In genomic region chr2:91136513-91137412, GRCm38 (mm10) we compare ENCODE assay signal across 18 mouse cellular contexts. TPM values are rescaled to one million over a fixed set of nuclear protein-coding genes. Genes with fewer than 3 reads are reported as not detected.
DNase-seq lines count a peak whose midpoint lies in the region; ATAC-seq and TF ChIP-seq lines count a peak whose summit lies in the region.
"Had no signal": no experiment of that assay in that cellular context is flagged by ENCODE, and none has a peak within 500 bp of the region (broad histone marks: within the 10 kb centered on the region; RNA-seq: fewer than 3 reads in every experiment).

No protein-coding gene starts in this region.

- no peak overlapping the region for H3K27ac ChIP-seq in heart, adult 2 months
- H3K27ac ChIP-seq in heart, embryonic 10.5 days = no peak overlapping the region
- H3K27ac ChIP-seq in hindbrain, embryonic 10.5 days = no peak overlapping the region
- H3K27ac ChIP-seq: forebrain, embryonic 15.5 days; kidney, embryonic 15.5 days; limb, embryonic 12.5 days; liver, embryonic 14.5 days; stomach, embryonic 15.5 days had no signal

- no peak for TF ChIP-seq CTCF in heart, adult 2 months (IDR thresholded peaks at IDR 0.05)

- no peaks in the 10 kb centered on the region for H3K9me3 ChIP-seq in heart, embryonic 10.5 days
- no peaks in the 10 kb centered on the region for H3K9me3 ChIP-seq in hindbrain, embryonic 10.5 days
- H3K9me3 ChIP-seq: forebrain, embryonic 15.5 days; kidney, embryonic 15.5 days; limb, embryonic 12.5 days; stomach, embryonic 15.5 days had no signal

- ATAC-seq in common myeloid progenitor, adult 5-6 weeks (replicated peaks; ENCODE audit: low read depth, poor library complexity, severe bottlenecking) = peak; percentile 48
- ATAC-seq: forebrain, embryonic 15.5 days had no signal

- DNase-seq in heart, adult 2 months = peak in 1 of 2 experiments; percentile 37
- no peak for DNase-seq in heart, embryonic 10.5 days (ENCODE audit: low spot score)
- peak; percentile 48 for DNase-seq in 416B (ENCODE audit: low read depth)
- DNase-seq in brain, adult 2 months (ENCODE audit: low read depth, low spot score) = peak; percentile 66
- DNase-seq in hindbrain, embryonic 10.5 days (ENCODE audit: low spot score) = no peak
- no peak for DNase-seq in kidney, adult 18-20 months
- DNase-seq: adrenal gland, adult 8-10 months; lung, postnatal 10 days; retina, postnatal 1 day; thymus, postnatal 25 days had no signal

- intact Hi-C loops in heart, adult 2 months (cut with DNase I) = no loop called here

- H3K27me3 ChIP-seq in heart, adult 2 months (ENCODE audit: control insufficient read depth, insufficient read depth, low read length) = no peaks in the 10 kb centered on the region
- H3K27me3 ChIP-seq in heart, embryonic 10.5 days (ENCODE audit: insufficient read depth, poor library complexity, severe bottlenecking) = no peaks in the 10 kb centered on the region
- H3K27me3 ChIP-seq in hindbrain, embryonic 10.5 days (ENCODE audit: insufficient read depth, poor library complexity, severe bottlenecking) = no peaks in the 10 kb centered on the region
- H3K27me3 ChIP-seq: forebrain, embryonic 15.5 days; kidney, embryonic 15.5 days; limb, embryonic 12.5 days; stomach, embryonic 15.5 days had no signal

- no peak overlapping the region for H3K4me3 ChIP-seq in heart, adult 2 months
- H3K4me3 ChIP-seq in heart, embryonic 10.5 days = no peak overlapping the region
- H3K4me3 ChIP-seq in hindbrain, embryonic 10.5 days = no peak overlapping the region
- H3K4me3 ChIP-seq: forebrain, embryonic 15.5 days; kidney, embryonic 15.5 days; limb, embryonic 12.5 days; myocyte; stomach, embryonic 15.5 days had no signal

- H3K79me2 ChIP-seq in heart, adult 2 months (replicated peaks; ENCODE audit: control insufficient read depth, insufficient read depth, low read length) = no peaks in the 10 kb centered on the region

- peak; percentile 40; the same call in 1 of the 2 replicates for TF ChIP-seq POLR2A in heart, adult 2 months (IDR thresholded peaks at IDR 0.05; ENCODE audit: insufficient read depth, low read depth, low read length)

- H3K36me3 ChIP-seq in heart, adult 2 months (ENCODE audit: control insufficient read depth, insufficient read depth, low read length) = no peaks in the 10 kb centered on the region
- H3K36me3 ChIP-seq in heart, embryonic 10.5 days = peaks cover 69% of the 10 kb centered on the region
- peaks cover 48% of the 10 kb centered on the region for H3K36me3 ChIP-seq in hindbrain, embryonic 10.5 days

- H3K4me1 ChIP-seq in heart, adult 2 months (ENCODE audit: control insufficient read depth, insufficient read depth, low read length) = no peaks in the 10 kb centered on the region
- peaks cover 18% of the 10 kb centered on the region for H3K4me1 ChIP-seq in heart, embryonic 10.5 days
- H3K4me1 ChIP-seq in hindbrain, embryonic 10.5 days (replicated peaks) = no peaks in the 10 kb centered on the region
- H3K4me1 ChIP-seq: forebrain, embryonic 15.5 days; limb, embryonic 12.5 days; stomach, embryonic 15.5 days had no signal

- no peak overlapping the region for H3K9ac ChIP-seq in heart, adult 2 months (ENCODE audit: low read depth, low read length)
- H3K9ac ChIP-seq: forebrain, embryonic 15.5 days; kidney, embryonic 15.5 days; limb, embryonic 12.5 days; liver, embryonic 14.5 days; stomach, embryonic 15.5 days had no signal

- TF ChIP-seq EP300 in heart, adult 2 months (IDR thresholded peaks at IDR 0.05; ENCODE audit: insufficient read depth, low read depth, low read length) = no peak; the same call in 1 of the 2 replicates

- 50% methylated on average over 11 of the region's 11 CpGs for WGBS in heart, adult 2 months
- WGBS in heart, embryonic 10.5 days = 76% methylated on average over 11 of the region's 11 CpGs
- 87% methylated on average over 11 of the region's 11 CpGs for WGBS in hindbrain, embryonic 10.5 days

RNA-seq across cellular contexts. Expression of gene Mybpc3, which starts 18.8 kb away (rescaled TPM):
- total RNA-seq in heart, adult 2 months (2021) = 1,000 to 10,000 TPM; 1,229 to 1,417 TPM
- polyA plus RNA-seq in heart, adult 2 months (2012; rRNA removed) = 1,378 and 1,771 TPM in 2 replicates
- 450 and 1,030 TPM in 2 replicates for polyA plus RNA-seq in heart, embryonic 10.5 days (2016; fragmentation: Nextera tagmentation; extraction: Ambion mirVana)
- 0.09 and 0.15 TPM in 2 replicates for total RNA-seq in common myeloid progenitor, adult 5-6 weeks (2017)
- 0.32 TPM in 1 of 2 replicates, not detected in the other for polyA plus RNA-seq in hindbrain, embryonic 10.5 days (2016; fragmentation: Nextera tagmentation; extraction: Ambion mirVana)
- polyA plus RNA-seq: forebrain, embryonic 15.5 days; intestine, embryonic 14.5 days had no signal

RNA-seq across cellular contexts. Expression of gene Madd, which starts 46.9 kb away (rescaled TPM):
- total RNA-seq in heart, adult 2 months (2021) = 1 to 10 TPM; 4.7 to 8.5 TPM
- 6.1 and 8.6 TPM in 2 replicates for polyA plus RNA-seq in heart, adult 2 months (2012; rRNA removed)
- polyA plus RNA-seq in heart, embryonic 10.5 days (2016; fragmentation: Nextera tagmentation; extraction: Ambion mirVana) = 6.8 and 7.7 TPM in 2 replicates
- 46.4 and 55.6 TPM in 2 replicates for total RNA-seq in common myeloid progenitor, adult 5-6 weeks (2017)
- 17.1 and 23.1 TPM in 2 replicates for polyA plus RNA-seq in hindbrain, embryonic 10.5 days (2016; fragmentation: Nextera tagmentation; extraction: Ambion mirVana)

RNA-seq across cellular contexts. Expression of gene Spi1, which starts 54.6 kb away (rescaled TPM):
- total RNA-seq in heart, adult 2 months (2021) = 1 to 10 TPM; 3.7 to 6.2 TPM
- polyA plus RNA-seq in heart, adult 2 months (2012; rRNA removed) = 10.2 and 17.2 TPM in 2 replicates
- polyA plus RNA-seq in heart, embryonic 10.5 days (2016; fragmentation: Nextera tagmentation; extraction: Ambion mirVana) = 0.99 and 4.1 TPM in 2 replicates
- 64.4 and 74.3 TPM in 2 replicates for total RNA-seq in common myeloid progenitor, adult 5-6 weeks (2017)
- polyA plus RNA-seq in hindbrain, embryonic 10.5 days (2016; fragmentation: Nextera tagmentation; extraction: Ambion mirVana) = 4.3 TPM in 2 replicates

Comparison
In these comparisons a context has a peak if more than half of its experiments do, and no peak if none do; other contexts are left out.
1. DNase-seq: peak in 416B (single experiment) and brain, adult 2 months (single experiment); none in heart, embryonic 10.5 days (single experiment), hindbrain, embryonic 10.5 days (single experiment) and kidney, adult 18-20 months (single experiment).
2. RNA of gene Mybpc3, which starts 18.8 kb away (polyA plus RNA-seq): 1,378 to 1,771 TPM in heart, adult 2 months and 450 to 1,030 TPM in heart, embryonic 10.5 days; 0.32 TPM in hindbrain, embryonic 10.5 days; every median in the first group is over 100 times any median in the second.